Mouse (Mus musculus) cerebellum, adult 2 months (tissue): ENCODE measurements at regions not wholly inside any gene's neighbourhood (a gene's known extent, or its start where the extent isn't known, plus 50 kb on each side); places are given as distances from the start of the nearest gene placed in this dataset.

Source experiments
- CTCF ChIP-seq: fragments of 200-500 bp; IDR thresholded peaks from 2 replicates; pipeline ENCODE4 v1.5.1; 2011; ENCODE audit warnings: low read depth, mild to moderate bottlenecking, control low read depth, low read length, moderate library complexity, borderline replicate concordance; ENCODE audit not compliant: insufficient read depth
- POLR2A ChIP-seq: fragments of 200-500 bp; IDR thresholded peaks from 2 replicates; pipeline ENCODE4 v1.6.1; 2011; ENCODE audit warnings: low read length, control low read depth, borderline replicate concordance; ENCODE audit not compliant: insufficient read depth

GRCm38 (mm10) chr15:25492161-25492746 lies 78.7 kb upstream of the Basp1 start:
- no peak for TF ChIP-seq POLR2A
- TF ChIP-seq CTCF, result no peak
